Mouse (Mus musculus) layer of hippocampus, adult 9-10 months (tissue): ENCODE measurements around the gene Olfr1020.

Source experiments
- DNase-seq: peaks from one replicate; pipeline ENCODE4 v3.0.0; 2022; ENCODE audit warnings: low spot score

Olfr1020 gene

GRCm38 (mm10) chr2:85846730-85847129 is at the start of gene Olfr1020:
Olfr1020 (plus strand) TSS chr2:85847030.
- no peak for DNase-seq

- DNase-seq, result no peak
These were observed 44.4 kb upstream of the Olfr1020 start, which contains the start of gene Olfr1016 for GRCm38 (mm10) chr2:85802444-85802843. Olfr1016 (minus strand) TSS chr2:85802544.

GRCm38 (mm10) chr2:85804501-85804900 is 42.3 kb upstream of the Olfr1020 start:
- no peak for DNase-seq

- no peak for DNase-seq
These were observed 28.7 kb upstream of the Olfr1020 start, which contains the start of gene Olfr1018 for GRCm38 (mm10) chr2:85818179-85818578. Olfr1018 (plus strand) TSS chr2:85818479.

GRCm38 (mm10) chr2:85845383-85845782 is 1.4 kb upstream of the Olfr1020 start, which contains the start of gene Olfr1019:
Olfr1019 (minus strand) TSS chr2:85845483.
- no peak for DNase-seq

- DNase-seq, result no peak
These were observed 21.5 kb downstream of the Olfr1020 start, which contains the start of gene Olfr1022 for GRCm38 (mm10) chr2:85868294-85868693. Olfr1022 (plus strand) TSS chr2:85868594.

- DNase-seq, result no peak
These were observed 38.5 kb downstream of the Olfr1020 start, which contains the start of gene Olfr1023 for GRCm38 (mm10) chr2:85885340-85885739. Olfr1023 (plus strand) TSS chr2:85885640.
